Mouse (Mus musculus) cerebellum, adult 2 months (tissue): ENCODE results near the gene Arid4a.

Experiments
- CTCF ChIP-seq: fragments of 200-500 bp; IDR thresholded peaks from 2 replicates; pipeline ENCODE4 v1.5.1; 2011; ENCODE audit warnings: low read depth, mild to moderate bottlenecking, control low read depth, low read length, moderate library complexity, borderline replicate concordance; ENCODE audit not compliant: insufficient read depth
- POLR2A ChIP-seq: fragments of 200-500 bp; IDR thresholded peaks from 2 replicates; pipeline ENCODE4 v1.6.1; 2011; ENCODE audit warnings: low read length, control low read depth, borderline replicate concordance; ENCODE audit not compliant: insufficient read depth

- TF ChIP-seq CTCF (no peak), POLR2A (no peak)
Observed at GRCm38 (mm10) chr12:70967581-70967980, 48.2 kb upstream of the Arid4a start.
